Mouse (Mus musculus) gonadal fat pad, adult 2 months (tissue): ENCODE results near the gene Prss46. TPM values are rescaled to one million over a fixed set of nuclear protein-coding genes. Genes with fewer than 3 reads are reported as not detected.
A peak's percentile ranks its signal among the peaks of the same experiment; 100 is the strongest.

ENCODE experiments used
- DNase-seq: peaks from one replicate; pipeline ENCODE4 v3.0.0-alpha.2; 2012; ENCODE audit warnings: low read depth
- polyA plus RNA-seq: library from polyadenylated mRNA; depleted of rRNA; stranded (reverse); fragments of >200 nt; gene quantifications from 2 replicates; pipeline ENCODE4 v1.2.3, GENCODE M21; 2012

Gene Prss46
- polyA plus RNA-seq, 1 experiment, result 0.24 TPM

DNA sequence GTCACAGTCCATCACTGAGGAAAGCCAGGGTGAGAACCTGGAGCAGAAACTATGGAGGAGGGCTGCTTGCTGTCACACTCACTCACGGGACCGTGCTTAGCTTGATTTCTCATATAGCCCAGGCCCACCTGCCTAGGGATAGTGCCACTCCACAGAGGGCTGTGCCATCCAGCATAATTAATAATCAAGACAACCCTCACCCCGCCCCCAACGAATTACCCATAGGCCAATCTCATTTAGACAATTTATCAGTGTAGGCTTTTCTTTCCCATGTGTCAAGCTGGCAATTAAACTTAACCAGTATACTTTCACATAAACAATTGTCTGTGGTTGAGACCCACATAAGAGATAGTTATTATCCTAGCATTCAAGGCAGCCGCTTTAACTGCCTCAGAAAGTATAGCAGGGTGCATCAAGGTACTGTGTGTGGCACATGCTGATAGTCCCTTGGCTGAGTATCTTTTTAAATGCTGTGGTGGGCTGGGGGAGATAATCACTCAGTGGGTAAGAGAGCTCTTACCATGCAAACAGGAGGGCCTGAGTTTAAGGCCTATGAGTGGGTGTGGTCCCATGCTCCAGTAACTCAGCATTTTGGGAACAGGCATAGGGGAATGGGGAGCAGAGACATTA, 14.8 kb downstream of the Prss46 start:
- no peak for DNase-seq

DNA sequence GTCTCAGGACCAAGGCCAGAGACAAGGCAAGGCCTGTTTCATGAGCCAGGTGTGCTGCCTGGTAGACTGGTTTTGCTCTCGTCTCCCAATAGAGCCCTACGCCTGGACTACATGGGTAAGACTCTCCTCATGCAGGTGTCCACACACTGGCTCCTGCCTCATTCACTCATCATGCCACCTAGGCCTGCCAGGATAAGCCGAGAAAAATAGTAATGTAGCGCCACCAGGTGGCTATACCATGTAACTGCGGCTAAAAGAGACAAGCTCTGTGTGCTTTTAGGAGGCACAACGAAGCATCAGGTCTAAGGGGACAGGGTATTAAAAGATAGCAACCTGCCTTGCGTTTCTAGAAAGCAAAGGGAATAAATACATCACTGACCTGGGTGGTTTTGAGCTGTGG, 26.7 kb downstream of the Prss46 start:
- DNase-seq, result no peak

DNA sequence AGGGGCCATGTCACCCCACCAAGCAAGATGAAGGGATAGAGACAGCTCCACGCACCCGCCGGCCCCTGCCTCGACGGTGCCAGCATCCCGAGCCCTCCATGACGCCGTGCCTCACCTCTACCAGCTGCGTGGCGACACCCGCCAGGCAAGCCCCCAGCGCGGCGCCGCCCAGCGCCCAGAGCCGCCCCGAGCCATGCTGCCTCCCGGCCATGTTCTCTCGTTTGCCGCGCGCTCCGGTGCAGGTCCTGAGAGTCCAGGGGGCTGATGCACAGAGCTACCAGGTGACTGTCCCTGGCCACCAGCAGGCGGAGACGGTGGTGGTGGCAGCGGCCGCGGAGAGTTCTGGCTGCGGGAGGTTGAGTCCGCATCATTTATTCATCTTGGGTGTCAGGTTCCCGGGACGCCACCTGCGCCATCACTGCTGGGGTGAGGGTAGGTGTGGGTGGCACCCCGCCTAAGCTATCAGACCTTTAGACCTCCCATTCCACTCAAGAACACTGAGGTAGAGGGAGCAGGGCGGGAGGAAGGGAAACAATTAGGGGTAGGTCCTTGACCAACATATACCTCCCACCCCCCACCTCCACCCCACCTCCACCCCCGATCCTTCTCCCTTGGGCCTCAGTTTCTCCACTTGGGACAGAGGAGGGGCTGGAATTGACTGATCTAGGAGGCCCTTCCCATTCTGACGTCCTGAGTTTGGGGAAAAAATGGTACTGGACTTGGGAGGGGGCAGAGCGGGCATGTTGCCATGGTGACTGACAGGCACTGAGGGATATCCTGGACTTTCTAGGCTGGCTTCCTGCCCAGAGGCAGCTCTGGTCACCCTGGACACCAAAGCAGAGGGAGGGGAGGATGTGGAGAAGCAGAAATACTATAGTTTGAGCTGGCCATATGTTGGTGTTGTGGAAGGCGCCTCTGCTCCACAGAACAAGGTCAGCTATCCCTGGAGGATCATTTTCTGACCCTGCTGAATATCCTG, 29.7 kb downstream of the Prss46 start:
- no peak for DNase-seq

DNA sequence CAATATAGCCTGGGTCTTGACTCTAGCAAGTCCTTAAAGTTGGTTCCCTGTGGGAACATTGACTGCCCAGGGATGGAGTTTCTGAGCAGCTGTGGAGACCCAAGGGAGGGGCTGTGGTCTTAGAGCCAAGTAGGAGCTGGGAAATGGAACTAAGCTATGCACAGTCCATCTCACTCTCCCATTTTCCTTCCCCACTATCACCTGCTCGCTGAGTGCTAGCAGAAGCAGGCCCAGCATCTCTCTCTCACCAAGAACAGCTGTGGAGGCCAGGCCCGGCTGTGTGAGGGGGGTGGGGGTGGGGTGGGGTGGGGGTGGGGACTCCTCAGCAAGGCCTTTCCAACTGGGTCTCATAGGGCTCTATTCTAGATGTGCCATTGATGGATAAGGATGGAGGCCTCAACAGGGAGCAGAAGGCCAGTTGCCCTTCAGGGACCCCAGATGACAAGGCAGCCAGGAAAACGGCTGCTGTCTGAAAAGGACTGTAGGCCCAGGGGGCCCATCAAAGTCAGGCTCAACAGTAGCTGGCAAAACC, 30.4 kb downstream of the Prss46 start:
- DNase-seq, result no peak

DNA sequence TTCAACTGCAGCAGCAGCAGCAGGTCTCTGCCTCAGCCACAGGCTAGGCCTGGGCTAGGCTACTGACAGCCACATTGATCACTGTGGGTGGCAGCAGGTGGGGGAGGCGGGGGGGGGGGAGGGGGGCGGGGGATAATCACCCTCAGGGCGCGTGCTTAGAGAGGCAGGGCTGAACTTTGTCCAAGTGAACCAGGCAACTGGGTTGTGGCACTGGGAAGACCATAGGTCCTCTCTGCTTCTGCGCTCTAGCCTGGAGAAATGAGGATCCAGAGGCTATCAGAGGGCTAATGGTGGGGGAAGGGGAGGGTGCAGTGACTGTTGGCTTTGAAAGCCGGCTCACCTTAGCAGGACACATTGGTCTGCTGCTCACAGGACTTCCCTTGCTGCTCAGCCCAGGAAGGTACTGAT, 31.0 kb downstream of the Prss46 start:
- no peak for DNase-seq

DNA sequence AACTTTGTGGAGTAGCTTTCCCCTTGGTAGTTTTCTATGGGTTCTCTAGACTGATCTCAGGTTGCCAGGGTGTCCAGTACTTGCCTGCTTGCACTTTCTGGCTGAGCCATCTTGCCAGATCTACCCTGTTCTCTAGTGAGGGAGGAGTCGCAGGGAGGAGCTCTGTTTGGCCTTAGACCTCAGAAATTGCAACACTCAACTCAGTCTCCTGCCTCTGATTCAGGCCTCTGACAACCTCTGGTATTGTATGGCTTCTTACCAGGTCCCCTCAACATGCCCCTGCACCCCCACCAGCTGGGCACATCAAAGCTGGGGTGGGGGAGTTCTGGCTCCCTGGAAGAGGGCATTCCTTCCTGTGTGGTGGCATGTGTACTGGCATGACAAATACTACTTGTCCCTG, 33.0 kb downstream of the Prss46 start:
- no peak for DNase-seq

DNA sequence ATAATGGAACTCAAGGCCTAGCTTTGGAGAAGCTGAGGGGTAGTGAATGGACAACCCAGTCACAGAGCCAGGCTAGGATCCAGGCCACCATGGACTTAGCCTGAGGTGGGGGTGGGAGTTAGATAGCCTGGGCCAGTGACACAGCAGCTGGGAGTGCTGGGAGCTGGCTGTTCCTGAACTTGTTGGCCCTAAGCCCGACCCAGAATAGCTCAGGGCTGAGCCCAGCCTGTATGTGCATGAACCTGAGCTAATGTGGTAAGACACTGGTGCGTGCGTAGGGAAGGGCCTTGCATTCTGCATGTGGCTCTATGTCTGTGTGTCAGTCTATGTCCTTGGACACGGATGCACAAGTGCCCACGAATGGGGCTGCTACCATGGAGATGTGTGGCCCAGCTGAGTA, 33.6 kb downstream of the Prss46 start:
- DNase-seq, result peak; percentile 52

DNA sequence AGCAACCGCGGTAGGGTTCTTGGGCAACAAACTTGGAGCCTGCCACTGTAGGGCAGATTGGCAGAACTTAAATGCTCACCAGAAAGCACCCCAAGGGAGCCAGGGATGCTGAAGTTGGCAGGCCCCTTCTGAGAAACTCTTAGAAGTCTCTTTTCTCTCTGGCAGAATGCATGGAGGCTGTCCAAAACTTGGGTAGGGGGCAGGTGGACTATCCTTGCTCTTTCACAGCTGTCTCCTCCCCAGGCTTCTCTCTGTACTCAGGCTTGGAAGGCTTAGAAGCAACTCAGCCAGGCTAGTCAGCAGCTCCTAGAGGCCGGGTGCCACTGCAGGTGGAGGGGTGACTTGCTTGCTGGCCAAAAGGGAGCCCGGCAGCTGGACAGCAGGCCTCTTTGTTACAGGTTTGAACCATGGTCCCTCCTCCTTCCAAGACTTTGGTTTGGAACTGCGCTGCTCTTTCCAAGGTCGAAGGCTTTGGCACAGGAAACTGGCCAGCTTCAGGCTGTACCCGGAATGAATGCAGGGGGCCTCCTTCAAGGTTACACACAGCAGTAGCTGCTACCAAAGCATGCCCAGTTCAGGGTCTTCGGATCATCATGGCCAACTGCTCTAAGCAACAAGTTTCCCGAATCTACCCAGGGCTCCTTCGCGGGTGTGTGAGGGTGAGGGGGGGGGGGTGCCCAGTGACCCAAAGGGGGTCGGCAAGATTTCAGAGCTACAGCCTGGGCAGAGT, 35.0 kb downstream of the Prss46 start, which contains the start of gene Als2cl:
TSS of gene Als2cl (plus strand) at position 680 of the 730 bp plus-strand sequence.
- no peak for DNase-seq

DNA sequence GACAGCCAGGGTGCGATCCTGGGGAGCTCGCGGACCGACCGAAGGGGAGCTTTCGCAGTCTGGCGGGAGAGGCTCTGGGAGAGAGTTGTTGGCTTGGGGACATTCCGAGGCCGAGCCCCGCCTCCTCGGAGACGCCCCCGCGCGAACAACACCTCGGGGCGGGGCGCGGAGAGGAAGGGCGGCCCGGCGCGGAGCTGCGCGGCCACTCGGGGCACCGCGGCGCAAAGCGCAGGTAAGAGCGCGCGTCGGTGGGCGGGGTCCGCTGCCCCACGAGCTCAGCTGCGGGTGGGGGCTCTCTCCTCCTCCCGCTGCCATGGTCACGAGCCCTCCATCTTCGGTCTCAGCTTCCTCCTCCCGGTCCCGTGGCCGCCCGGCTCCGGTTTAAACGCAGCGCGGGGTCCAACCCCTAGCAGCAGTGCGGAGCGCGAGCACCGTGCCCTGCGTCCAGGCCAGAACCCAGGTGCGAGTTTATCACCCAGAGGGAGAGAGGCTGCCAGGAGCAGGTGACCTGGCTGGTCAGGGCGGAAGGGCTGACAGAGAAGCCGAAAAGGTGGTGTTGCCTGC, 35.8 kb downstream of the Prss46 start, which contains the start of gene Tmie:
TSS of gene Tmie (minus strand) at position 116 of the 564 bp plus-strand sequence.
- DNase-seq, result no peak

DNA sequence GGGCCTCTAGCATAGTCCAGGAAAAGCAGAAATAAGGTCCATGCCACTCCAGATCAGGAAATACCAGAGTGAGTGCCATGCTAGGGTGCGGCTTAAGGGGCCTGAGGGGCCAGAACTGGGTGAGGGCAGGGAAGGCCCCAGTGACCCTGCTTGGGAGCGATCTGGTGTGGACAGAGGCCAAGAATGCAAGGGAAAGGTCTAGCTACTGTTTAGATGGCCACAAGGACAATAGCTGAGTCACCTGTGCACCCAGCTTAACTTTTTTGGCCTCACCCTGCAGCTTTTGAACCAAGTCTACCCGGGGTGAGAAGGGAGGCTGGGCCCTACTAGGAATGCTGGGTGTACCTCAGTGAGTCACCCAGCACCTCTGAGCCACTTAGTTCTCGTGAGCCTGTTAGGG, 36.5 kb downstream of the Prss46 start:
- no peak for DNase-seq

DNA sequence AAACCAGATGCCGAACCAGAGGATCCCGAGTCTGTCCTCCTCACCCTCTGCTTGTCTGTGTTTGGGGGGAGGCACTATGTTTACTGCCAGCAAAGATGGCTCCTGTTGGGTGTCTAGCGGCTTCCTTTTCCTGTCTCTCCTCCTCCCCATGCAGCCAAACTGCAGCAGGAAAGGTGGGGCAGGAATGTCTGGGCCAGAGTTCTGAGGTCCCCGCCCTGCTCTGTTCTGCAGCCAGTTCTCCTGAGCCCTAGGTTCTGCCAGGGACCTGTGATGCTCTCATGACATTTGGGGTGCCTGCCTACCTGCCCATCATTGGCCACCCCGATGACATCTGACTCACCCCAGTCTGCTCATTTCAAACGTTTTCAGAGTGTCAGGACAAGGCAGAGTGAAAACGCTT, 37.6 kb downstream of the Prss46 start:
- no peak for DNase-seq

DNA sequence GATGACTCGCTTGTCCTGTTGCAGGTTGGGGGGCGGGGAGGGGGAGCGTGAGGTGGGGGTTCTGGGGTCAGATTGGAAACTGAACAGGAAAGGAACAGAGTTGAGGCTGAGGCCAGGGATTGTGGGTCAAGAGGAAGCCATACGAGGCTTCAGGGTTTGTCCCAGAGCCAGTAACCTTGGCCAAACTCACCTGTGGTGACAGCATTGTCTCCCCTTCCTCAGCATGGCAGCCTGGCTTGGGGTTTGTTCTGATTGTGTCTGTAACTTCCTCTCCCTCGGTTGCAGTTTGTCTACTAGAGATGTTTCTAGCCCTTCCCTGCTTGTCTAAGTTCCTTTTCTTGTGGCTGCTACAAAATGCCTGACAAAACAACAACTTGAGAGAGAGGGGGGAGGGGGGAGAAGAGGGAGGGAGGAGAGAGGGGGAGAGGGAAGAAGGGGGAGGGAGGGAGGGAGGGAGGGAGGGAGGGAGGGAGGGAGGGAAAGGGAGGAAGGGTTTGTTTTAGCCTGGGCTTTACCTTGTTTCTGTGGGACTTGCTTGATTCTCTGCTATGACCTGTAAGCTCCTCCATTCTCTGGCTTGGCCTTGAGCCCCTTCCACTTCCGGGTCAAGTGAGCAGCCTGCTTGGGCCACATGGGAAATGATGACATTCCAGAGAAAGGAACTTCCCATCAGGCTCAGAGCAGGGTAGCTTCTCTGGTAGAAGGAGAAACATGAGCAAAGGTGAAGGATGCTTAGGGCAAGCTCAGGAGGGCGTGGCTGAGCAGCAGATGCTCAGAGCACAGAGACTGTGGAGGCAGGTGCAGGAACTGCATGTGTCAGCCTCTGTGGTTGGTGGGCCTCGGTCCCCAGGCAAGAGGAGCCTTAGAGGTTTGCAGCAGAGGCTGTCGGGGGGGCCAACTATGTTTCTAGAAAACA, 43.3 kb downstream of the Prss46 start:
- DNase-seq, result no peak

DNA sequence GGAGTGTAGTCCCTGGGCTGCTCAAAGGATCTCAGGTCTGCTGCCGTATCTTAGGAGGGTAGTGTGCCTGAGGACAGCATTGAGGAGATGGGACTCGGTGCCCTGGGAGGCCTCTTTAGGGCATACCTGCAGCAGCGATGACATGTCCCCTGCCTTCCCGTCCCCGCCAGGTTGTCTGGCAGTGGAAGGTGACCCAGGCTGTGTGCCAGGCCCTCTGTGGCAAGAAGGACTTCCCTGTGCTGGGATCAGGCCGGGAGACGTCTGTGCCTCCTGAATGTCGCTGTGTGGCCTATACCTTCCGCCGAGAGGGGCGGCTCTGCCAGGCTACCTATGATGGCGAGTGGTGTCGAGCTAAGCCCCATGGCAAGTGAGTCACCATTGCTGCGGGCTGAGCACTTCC, 44.6 kb downstream of the Prss46 start:
- no peak for DNase-seq

DNA sequence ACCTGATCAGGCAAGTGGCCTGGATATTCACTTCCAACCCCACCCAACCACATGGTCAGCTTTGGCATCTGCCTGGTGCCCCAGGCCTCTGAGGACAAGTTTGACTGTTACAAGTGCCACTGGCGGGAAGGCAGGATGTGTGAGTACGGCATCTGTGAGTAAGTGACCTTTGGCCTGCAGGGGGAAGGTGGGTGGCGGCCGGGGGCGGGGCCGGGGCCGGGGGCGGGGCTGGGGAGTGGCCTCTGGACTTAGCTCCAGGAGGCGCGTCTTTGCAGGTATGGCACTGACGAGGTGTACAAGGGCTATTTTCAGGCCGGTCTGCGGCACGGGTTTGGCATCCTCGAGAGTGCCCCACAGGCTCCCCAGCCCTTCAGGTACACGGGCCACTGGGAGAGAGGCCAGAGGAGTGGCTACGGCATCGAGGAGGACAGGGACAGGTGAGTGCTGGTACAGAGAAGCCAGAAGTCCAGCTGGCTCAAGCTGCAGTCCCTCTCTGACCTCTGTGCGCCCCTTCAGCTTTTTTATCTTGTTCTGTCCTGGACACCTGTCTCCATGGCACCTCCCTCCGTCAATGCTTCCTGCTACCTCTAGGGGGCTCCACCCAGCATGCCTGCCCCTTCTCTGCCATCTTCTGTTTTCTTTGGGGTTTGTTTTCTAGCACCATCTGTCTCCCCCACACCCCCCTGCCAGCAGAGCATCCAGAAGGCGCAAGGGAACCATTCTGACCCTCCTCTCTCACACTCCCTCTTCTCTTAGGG, 45.9 kb downstream of the Prss46 start:
- no peak for DNase-seq

DNA sequence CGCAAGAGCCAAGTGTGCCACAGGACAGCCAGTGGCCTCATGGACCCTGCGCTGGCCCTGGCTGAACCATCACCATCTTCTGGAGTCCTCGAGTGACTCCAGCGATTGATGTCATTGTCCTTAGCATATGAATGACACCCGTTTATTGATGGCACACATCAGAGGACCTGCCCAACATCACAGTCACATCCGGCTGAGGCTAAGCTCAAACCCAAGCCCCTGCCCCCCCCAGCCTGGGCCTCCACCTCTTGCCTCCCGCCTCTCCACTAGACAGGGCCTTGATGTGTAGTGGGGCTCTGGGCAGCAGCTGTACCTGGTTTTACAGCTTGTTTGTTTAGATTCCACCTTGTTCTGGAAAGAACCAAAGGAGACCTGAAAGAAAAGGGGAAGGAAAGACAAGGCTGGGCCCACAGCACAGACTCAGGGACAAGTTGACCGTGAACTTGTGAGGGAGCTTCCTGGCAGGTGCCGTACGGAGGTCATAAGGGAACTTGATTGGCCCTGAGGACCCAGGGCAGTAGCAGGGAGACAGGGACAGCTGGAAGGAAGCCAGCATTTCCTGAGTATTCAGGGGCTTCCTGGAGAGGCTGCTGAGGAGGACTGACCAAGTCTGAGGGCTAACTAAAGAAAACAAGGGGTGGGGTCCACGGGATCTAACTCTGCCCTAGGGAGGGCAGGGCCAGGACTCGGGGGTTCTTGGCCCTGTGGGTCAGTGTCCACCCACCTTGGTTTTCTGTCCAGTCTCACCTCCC, 46.9 kb downstream of the Prss46 start:
- no peak for DNase-seq

DNA sequence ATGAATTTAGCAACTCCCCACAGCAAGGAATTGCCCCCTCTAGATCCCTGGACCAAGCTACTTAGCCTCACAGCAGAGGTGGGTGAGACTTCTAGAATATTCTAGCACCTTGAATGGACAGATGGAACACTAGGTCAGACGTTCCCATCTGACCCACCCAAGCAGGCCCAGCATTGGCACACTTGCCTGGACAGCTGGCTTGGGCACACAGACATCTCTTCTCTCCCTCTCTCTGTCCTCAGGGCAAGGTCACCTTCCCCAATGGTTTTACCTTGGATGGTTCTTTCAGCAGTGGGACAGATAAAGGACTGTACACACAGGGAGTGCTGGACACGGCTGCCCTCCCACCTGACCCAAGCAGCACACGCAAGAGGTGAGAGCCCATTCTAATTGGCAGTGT, 48.2 kb downstream of the Prss46 start:
- DNase-seq, result no peak

DNA sequence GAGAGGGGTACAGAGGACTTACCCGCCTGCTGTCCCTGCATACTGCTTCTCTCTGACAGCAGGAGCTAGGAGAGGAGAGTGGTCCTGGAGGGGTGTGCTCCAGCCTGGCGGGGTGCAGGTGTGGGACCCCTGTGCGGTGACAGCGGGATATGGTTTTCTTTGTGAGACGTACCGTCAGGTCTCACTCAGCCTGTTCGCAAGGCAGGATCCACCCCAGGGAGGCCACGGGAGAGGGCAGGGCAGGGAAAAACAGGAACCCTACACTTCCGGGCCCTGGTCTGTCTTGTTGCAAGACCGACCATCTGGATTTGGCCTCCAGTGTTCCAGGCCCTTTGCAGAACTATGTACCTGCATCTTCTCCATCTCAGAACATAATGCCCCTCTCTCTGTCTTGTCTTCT, 49.1 kb downstream of the Prss46 start:
- no peak for DNase-seq

DNA sequence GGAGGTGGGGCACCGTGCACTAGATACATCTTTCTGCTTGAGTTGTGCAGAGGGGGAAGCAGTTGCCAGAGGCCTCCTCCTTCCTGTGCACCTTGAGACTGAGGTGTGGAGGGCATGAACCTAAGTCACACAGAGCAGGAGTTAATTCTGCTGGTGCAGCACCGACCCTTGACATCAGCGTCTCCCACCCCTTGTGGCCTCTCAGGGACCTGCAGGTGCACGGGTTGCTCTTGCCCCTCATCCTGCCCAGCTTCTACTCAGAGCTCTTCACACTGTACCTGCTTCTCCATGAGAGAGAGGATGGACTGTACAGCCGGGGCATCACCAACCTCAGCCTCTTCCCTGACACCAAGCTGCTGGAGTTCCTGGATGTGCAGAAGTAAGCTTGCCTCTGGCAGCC, 51.2 kb downstream of the Prss46 start:
- no peak for DNase-seq

DNA sequence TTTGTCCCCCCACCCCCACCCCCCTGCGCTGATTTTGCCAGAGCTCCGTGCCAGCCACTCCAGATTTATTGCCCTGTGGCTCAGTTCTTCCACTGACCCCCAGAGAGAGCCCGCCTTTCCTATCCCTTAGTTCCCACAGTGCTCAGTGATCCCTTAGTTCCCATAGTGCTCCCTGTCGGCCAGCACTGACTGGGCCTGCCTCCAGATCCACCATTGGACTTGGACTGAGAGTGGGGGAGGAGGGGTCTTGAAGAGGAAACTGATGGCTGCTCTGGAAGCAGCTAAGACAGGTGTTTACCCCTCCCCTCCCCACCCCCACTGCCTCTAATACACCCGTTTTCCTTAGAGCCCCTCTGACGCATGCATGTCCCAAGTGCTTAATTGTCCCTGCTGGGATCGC, 51.7 kb downstream of the Prss46 start:
- no peak for DNase-seq
